Mouse (Mus musculus): ENCODE results near the gene Fcer1g.

- TF ChIP-seq POLR2A (IDR thresholded peaks at IDR 0.05; ENCODE audit: insufficient read depth, low read length) (no peak), EP300 (IDR thresholded peaks at IDR 0.05; ENCODE audit: insufficient read depth, low read depth, low read length) (no peak), CTCF (IDR thresholded peaks at IDR 0.05; ENCODE audit: low read depth, low read length) (no peak)
Measured at GRCm38 (mm10) chr1:171224857-171225256, 9.3 kb downstream of the Fcer1g start, which contains the start of gene Apoa2.
